Mouse (Mus musculus): ENCODE data around the gene Enkd1. TPM values are rescaled to one million over a fixed set of nuclear protein-coding genes. Genes with fewer than 3 reads are reported as not detected.

Gene Enkd1
- total and polyA plus RNA-seq, 2 experiments from 2014 or later, result 9.8 to 15.4 TPM

DNA sequence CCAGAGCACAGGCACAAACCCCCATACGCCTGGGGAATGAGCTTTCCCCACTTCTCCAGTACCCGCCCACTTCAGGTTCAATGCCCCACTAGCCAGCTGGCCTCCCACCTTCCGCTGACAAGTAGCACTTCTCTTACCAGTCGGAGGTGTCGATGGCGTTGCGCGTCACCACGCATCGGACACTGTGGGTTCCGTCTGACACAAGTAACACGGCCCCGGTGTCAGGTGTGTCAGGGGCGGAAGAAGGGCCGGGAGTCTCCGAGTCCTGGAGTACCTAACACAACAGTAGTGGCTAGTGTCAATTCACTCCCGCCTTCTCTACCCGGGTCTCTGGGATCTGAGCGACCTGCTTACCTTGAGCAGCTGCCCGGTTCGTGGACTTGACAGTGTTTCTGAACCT lies 7.4 kb downstream of the Enkd1 start:
- Histone ChIP-seq H3K4me1 (ENCODE audit: insufficient read depth, low read length) (peaks cover 11% of the 10 kb centered on the region), H3K36me3 (ENCODE audit: insufficient read depth, low read length) (peaks cover 40% of the 10 kb centered on the region), H3K9me3 (ENCODE audit: low read length) (no peaks in the 10 kb centered on the region), H3K9ac (replicated peaks; ENCODE audit: low read length, poor library complexity, severe bottlenecking) (peak overlapping the region; percentile 65), H3K4me2 (ENCODE audit: low read depth, low read length, poor library complexity, severe bottlenecking) (peak overlapping the region; percentile 96), H3K4me3 (ENCODE audit: low read depth, low read length) (peak overlapping the region; percentile 67), H3K27ac (ENCODE audit: low read depth, low read length) (peak overlapping the region; percentile 86), H3K27me3 (ENCODE audit: insufficient read depth, low read length) (no peaks in the 10 kb centered on the region)
- TF ChIP-seq CTCF (IDR thresholded peaks at IDR 0.05), result no peak
- WGBS, result under 1% methylated on average over 21 of the region's 21 CpGs
- ATAC-seq (ENCODE audit: low FRiP score), result peak; percentile 41
- peak; percentile 36 for DNase-seq (ENCODE audit: low spot score)

DNA sequence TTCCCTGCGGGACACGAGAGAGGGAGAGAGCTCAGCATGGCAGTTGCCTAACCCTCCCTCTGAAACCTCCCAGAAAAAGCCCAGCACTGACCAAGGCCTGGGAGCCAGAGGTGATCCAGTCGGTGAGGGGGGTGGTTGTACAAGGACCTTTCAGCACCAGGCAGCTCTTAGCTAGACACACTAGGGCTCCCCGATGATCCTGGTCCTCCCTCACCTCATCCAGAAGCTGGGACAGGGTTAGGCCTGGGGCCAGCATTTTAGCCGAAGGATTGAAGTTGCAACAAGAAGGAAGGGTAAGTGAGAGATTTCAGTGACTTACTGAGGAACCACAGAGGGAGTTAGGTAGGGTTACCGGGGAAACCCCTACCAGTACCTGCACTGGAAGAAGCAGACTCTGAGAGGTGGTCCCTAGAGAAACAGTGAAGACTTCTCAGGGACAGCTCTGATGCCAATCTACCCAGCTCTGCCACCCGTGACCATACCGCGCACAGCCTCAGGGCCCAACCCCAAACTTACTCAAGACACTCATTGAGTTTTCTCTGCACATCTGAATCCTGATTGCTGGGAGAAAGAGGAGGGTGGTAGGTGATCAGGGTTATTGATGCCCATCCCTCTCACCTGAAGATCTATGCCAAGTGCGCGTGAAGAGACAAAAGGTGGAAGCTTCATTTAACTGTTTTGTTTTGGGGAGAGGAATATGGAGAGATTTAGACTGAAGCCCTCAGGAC lies 8.4 kb downstream of the Enkd1 start:
- H3K4me2 ChIP-seq (ENCODE audit: low read depth, low read length, poor library complexity, severe bottlenecking), result peak overlapping the region; percentile 96
- H3K4me1 ChIP-seq (ENCODE audit: insufficient read depth, low read length), result peaks cover 17% of the 10 kb centered on the region
- DNase-seq (ENCODE audit: low spot score), result no peak
- H3K27me3 ChIP-seq (ENCODE audit: insufficient read depth, low read length), result no peaks in the 10 kb centered on the region
- H3K27ac ChIP-seq (ENCODE audit: low read depth, low read length), result no peak overlapping the region
- ATAC-seq (ENCODE audit: low FRiP score), result no peak
- no peak for TF ChIP-seq CTCF (IDR thresholded peaks at IDR 0.05)
- WGBS, result 91% methylated on average over 11 of the region's 11 CpGs
- H3K36me3 ChIP-seq (ENCODE audit: insufficient read depth, low read length), result peaks cover 40% of the 10 kb centered on the region
- H3K4me3 ChIP-seq (ENCODE audit: low read depth, low read length), result peak overlapping the region; percentile 67
- peak overlapping the region; percentile 65 for H3K9ac ChIP-seq (replicated peaks; ENCODE audit: low read length, poor library complexity, severe bottlenecking)
- no peaks in the 10 kb centered on the region for H3K9me3 ChIP-seq (ENCODE audit: low read length)

DNA sequence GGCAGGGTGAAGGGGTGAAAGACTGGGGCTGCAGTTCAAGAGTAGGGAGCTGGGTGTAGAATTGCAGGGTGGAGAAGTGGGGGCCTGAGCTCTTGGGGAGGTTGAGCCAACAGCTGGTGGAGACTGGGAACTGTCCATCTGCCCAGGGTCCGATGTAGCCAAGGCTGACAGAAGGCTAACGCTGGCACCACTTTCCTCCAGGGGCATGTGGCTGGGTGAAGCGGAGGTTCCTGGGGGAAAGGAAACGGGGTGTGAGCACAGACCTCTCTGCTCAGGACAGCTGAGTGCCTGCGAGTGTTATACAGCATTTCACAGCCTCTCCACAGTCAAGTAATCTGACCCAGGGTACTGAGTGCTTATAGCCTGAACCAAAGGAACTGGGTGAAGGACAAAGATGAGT lies 9.3 kb downstream of the Enkd1 start:
- Histone ChIP-seq H3K9ac (replicated peaks; ENCODE audit: low read length, poor library complexity, severe bottlenecking) (no peak overlapping the region), H3K27ac (ENCODE audit: low read depth, low read length) (no peak overlapping the region), H3K27me3 (ENCODE audit: insufficient read depth, low read length) (no peaks in the 10 kb centered on the region), H3K4me2 (ENCODE audit: low read depth, low read length, poor library complexity, severe bottlenecking) (no peak overlapping the region), H3K9me3 (ENCODE audit: low read length) (no peaks in the 10 kb centered on the region), H3K36me3 (ENCODE audit: insufficient read depth, low read length) (peaks cover 35% of the 10 kb centered on the region), H3K4me1 (ENCODE audit: insufficient read depth, low read length) (peaks cover 17% of the 10 kb centered on the region), H3K4me3 (ENCODE audit: low read depth, low read length) (no peak overlapping the region)
- WGBS, result 90% methylated on average over 5 of the region's 5 CpGs
- DNase-seq (ENCODE audit: low spot score), result no peak
- no peak for TF ChIP-seq CTCF (IDR thresholded peaks at IDR 0.05)
- ATAC-seq (ENCODE audit: low FRiP score), result no peak

DNA sequence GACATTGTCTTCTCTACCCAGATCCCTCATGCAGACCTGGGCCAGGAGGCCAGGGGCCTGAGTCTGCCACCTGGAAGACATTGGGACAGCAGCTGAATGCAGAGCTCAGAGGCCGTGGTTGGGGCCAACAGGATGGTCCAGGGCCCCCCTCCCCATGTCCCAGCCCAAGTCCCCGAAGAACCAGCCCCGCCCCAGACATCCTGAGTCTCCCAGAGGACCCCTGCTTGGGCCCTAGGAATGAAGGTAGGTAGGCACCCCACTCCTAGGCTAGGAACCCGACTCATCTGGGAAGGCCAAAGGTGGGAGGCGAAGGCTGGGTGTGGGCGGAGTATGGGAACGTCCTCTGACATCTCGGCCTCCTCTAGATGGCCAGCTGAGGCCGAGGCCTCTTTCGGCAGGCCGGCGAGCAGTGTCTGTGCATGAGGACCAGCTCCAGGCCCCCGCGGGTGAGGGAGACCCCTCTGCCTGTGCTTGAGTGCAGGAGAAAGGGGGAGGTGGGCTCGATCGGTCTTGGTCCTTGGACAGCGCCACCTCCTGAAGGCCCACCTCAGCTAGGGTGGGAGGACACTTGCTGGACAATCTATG lies 10.7 kb downstream of the Enkd1 start:
- TF ChIP-seq CTCF (IDR thresholded peaks at IDR 0.05), result no peak
- peaks cover 16% of the 10 kb centered on the region for H3K4me1 ChIP-seq (ENCODE audit: insufficient read depth, low read length)
- no peak overlapping the region for H3K4me3 ChIP-seq (ENCODE audit: low read depth, low read length)

DNA sequence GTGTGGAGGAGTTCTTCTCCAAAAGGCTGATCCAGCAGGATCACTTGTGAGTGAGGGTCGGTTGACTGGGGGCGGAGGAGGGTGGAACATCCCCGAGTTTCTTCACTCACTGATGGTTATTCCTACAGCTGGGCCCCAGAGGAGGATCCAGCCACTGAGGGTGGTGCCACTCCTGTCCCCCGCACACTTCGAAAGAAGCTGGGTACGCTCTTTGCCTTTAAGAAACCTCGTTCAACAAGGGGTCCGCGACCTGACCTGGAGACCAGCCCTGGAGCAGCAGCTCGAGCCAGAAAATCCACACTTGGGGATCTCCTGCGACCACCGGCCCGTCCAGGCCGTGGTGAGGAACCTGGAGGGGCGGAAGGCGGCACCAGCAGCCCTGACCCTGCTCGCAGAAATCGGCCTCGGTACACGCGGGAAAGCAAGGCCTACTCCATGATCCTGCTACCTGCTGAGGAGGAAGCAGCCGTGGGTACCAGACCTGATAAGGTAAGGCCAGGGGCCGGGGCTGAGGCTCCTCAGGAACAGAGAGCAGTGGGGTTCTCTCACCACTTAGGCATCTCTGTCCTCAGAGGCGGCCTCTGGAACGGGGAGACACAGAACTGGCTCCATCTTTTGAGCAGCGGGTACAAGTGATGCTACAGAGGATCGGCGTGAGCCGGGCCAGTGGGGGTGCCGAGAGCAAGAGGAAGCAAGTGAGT lies 12.8 kb downstream of the Enkd1 start:
- ATAC-seq (ENCODE audit: low FRiP score) (no peak), DNase-seq (ENCODE audit: low spot score) (no peak)
- Histone ChIP-seq H3K9me3 (ENCODE audit: low read length) (no peaks in the 10 kb centered on the region), H3K27ac (ENCODE audit: low read depth, low read length) (peak overlapping the region; percentile 91), H3K4me1 (ENCODE audit: insufficient read depth, low read length) (peaks cover 12% of the 10 kb centered on the region), H3K4me2 (ENCODE audit: low read depth, low read length, poor library complexity, severe bottlenecking) (peak overlapping the region; percentile 81), H3K36me3 (ENCODE audit: insufficient read depth, low read length) (peaks cover 26% of the 10 kb centered on the region), H3K27me3 (ENCODE audit: insufficient read depth, low read length) (no peaks in the 10 kb centered on the region), H3K4me3 (ENCODE audit: low read depth, low read length) (peak overlapping the region; percentile 71), H3K9ac (replicated peaks; ENCODE audit: low read length, poor library complexity, severe bottlenecking) (peak overlapping the region; percentile 94)
- WGBS, result 80% methylated on average over 30 of the region's 30 CpGs
- TF ChIP-seq CTCF (IDR thresholded peaks at IDR 0.05), result no peak

More for the DNA sequence above, 10.7 kb downstream of the Enkd1 start:
- H3K27ac ChIP-seq (ENCODE audit: low read depth, low read length), result no peak overlapping the region
- WGBS, result 90% methylated on average over 17 of the region's 17 CpGs
- no peak overlapping the region for H3K4me2 ChIP-seq (ENCODE audit: low read depth, low read length, poor library complexity, severe bottlenecking)
- no peak overlapping the region for H3K9ac ChIP-seq (replicated peaks; ENCODE audit: low read length, poor library complexity, severe bottlenecking)
- H3K27me3 ChIP-seq (ENCODE audit: insufficient read depth, low read length), result no peaks in the 10 kb centered on the region
- H3K36me3 ChIP-seq (ENCODE audit: insufficient read depth, low read length), result peaks cover 26% of the 10 kb centered on the region
- no peaks in the 10 kb centered on the region for H3K9me3 ChIP-seq (ENCODE audit: low read length)
- no peak for ATAC-seq (ENCODE audit: low FRiP score)
- DNase-seq (ENCODE audit: low spot score), result no peak

All from midbrain, postnatal 0 days (tissue).